Mouse (Mus musculus) myocyte (in vitro differentiated cells): ENCODE data around the gene Trim33.

Experiments used
- MYOD1 ChIP-seq, 3 experiments: IDR thresholded peaks; one replicate each; pipeline ENCODE4 v1.6.1; 2011; ENCODE audit warnings: control low read depth in 2 of 3, low read depth in 2 of 3, mild to moderate bottlenecking in 2 of 3, moderate library complexity in 1 of 3; ENCODE audit not compliant: insufficient read length in 2 of 3, control insufficient read depth in 1 of 3
- MYOG ChIP-seq, 3 experiments: IDR thresholded peaks; one replicate each; pipeline ENCODE4 v1.6.1; 2011; ENCODE audit warnings: control low read depth in 2 of 3, low read depth in 2 of 3, mild to moderate bottlenecking in 2 of 3; ENCODE audit not compliant: insufficient read length in 2 of 3, control insufficient read depth in 1 of 3, insufficient read depth in 1 of 3
- POLR2A ChIP-seq: IDR thresholded peaks from one replicate; pipeline ENCODE4 v1.6.1; 2011; ENCODE audit warnings: low read depth, mild to moderate bottlenecking, control low read depth, moderate library complexity; ENCODE audit not compliant: insufficient read length
- POLR2AphosphoS2 ChIP-seq: IDR thresholded peaks from one replicate; pipeline ENCODE4 v1.6.1; 2011; ENCODE audit warnings: low read depth, control low read depth; ENCODE audit not compliant: insufficient read length
- REST ChIP-seq: IDR thresholded peaks from one replicate; pipeline ENCODE4 v1.6.1; 2011; ENCODE audit warnings: mild to moderate bottlenecking, control low read depth, moderate library complexity; ENCODE audit not compliant: insufficient read depth, insufficient read length
- SRF ChIP-seq: IDR thresholded peaks from one replicate; pipeline ENCODE4 v1.6.1; 2011; ENCODE audit warnings: low read depth; ENCODE audit not compliant: control insufficient read depth, insufficient read length
- USF1 ChIP-seq: IDR thresholded peaks from one replicate; pipeline ENCODE4 v1.6.1; 2011; ENCODE audit warnings: low read depth, mild to moderate bottlenecking, control low read depth, moderate library complexity

- TF ChIP-seq POLR2A (no peak), POLR2AphosphoS2 (no peak), SRF (no peak), MYOD1 (IDR thresholded peaks at IDR 0.05; ENCODE audit: control insufficient read depth in 1 of 3, insufficient read length in 2 of 3, low read depth in 2 of 3) (no peak), MYOG (IDR thresholded peaks at IDR 0.05; ENCODE audit: control insufficient read depth in 1 of 3, insufficient read depth in 1 of 3, insufficient read length in 2 of 3, low read depth in 2 of 3) (no peak), USF1 (no peak), REST (no peak)
Observed at GRCm38 (mm10) chr3:103243491-103243890, 35.6 kb upstream of the Trim33 start.
